Mouse (Mus musculus): Measurements from ENCODE around the gene Ano2. TPM values are rescaled to one million over a fixed set of nuclear protein-coding genes. Genes with fewer than 3 reads are reported as not detected.

Ano2 gene
- polyA plus RNA-seq, 1 experiment, result 0.66 TPM

GRCm38 (mm10) chr6:125737511-125738285 is 47.5 kb downstream of the Ano2 start:
- H3K36me3 ChIP-seq (ENCODE audit: control insufficient read depth, insufficient read depth, low read length), result no peaks in the 10 kb centered on the region
- H3K4me1 ChIP-seq (ENCODE audit: control insufficient read depth, insufficient read depth, insufficient read length, low read length), result no peaks in the 10 kb centered on the region
- no peak overlapping the region for H3K27ac ChIP-seq (ENCODE audit: insufficient read depth, low read depth, low read length)
- no peaks in the 10 kb centered on the region for H3K27me3 ChIP-seq (ENCODE audit: control insufficient read depth, insufficient read depth, low read length)
- 49% methylated on average over 11 of the region's 11 CpGs for WGBS
- TF ChIP-seq POLR2A (IDR thresholded peaks at IDR 0.05; ENCODE audit: low read depth, low read length) (no peak), CTCF (IDR thresholded peaks at IDR 0.05; ENCODE audit: extremely low read depth, insufficient read length, insufficient replicate concordance, low read depth, low read length) (no peak)
- no peak overlapping the region for H3K4me3 ChIP-seq (ENCODE audit: low read depth, low read length)

GRCm38 (mm10) chr6:125743203-125744100 is 53.2 kb downstream of the Ano2 start:
- Histone ChIP-seq H3K27me3 (ENCODE audit: control insufficient read depth, insufficient read depth, low read length) (no peaks in the 10 kb centered on the region), H3K27ac (ENCODE audit: insufficient read depth, low read depth, low read length) (no peak overlapping the region), H3K4me3 (ENCODE audit: low read depth, low read length) (no peak overlapping the region), H3K36me3 (ENCODE audit: control insufficient read depth, insufficient read depth, low read length) (no peaks in the 10 kb centered on the region), H3K4me1 (ENCODE audit: control insufficient read depth, insufficient read depth, insufficient read length, low read length) (no peaks in the 10 kb centered on the region)
- TF ChIP-seq CTCF (IDR thresholded peaks at IDR 0.05; ENCODE audit: extremely low read depth, insufficient read length, insufficient replicate concordance, low read depth, low read length), result 0 out of 2 replicates have a peak, but pooled peaks have one; percentile 4
- no peak for TF ChIP-seq POLR2A (IDR thresholded peaks at IDR 0.05; ENCODE audit: low read depth, low read length)
- 84% methylated on average over 10 of the region's 10 CpGs for WGBS

- Histone ChIP-seq H3K27me3 (ENCODE audit: control insufficient read depth, insufficient read depth, low read length) (no peaks in the 10 kb centered on the region), H3K27ac (ENCODE audit: insufficient read depth, low read depth, low read length) (no peak overlapping the region), H3K36me3 (ENCODE audit: control insufficient read depth, insufficient read depth, low read length) (no peaks in the 10 kb centered on the region), H3K4me3 (ENCODE audit: low read depth, low read length) (no peak overlapping the region), H3K4me1 (ENCODE audit: control insufficient read depth, insufficient read depth, insufficient read length, low read length) (no peaks in the 10 kb centered on the region)
- no peak for TF ChIP-seq CTCF (IDR thresholded peaks at IDR 0.05; ENCODE audit: extremely low read depth, insufficient read length, insufficient replicate concordance, low read depth, low read length)
- TF ChIP-seq POLR2A (IDR thresholded peaks at IDR 0.05; ENCODE audit: low read depth, low read length), result no peak
- WGBS, result 45% methylated on average over 10 of the region's 10 CpGs
Measured at GRCm38 (mm10) chr6:125747322-125747930, 57.2 kb downstream of the Ano2 start.

- no peak overlapping the region for H3K4me3 ChIP-seq (ENCODE audit: low read depth, low read length)
- WGBS, result 68% methylated on average over 3 of the region's 3 CpGs
- no peak for TF ChIP-seq POLR2A (IDR thresholded peaks at IDR 0.05; ENCODE audit: low read depth, low read length)
- TF ChIP-seq CTCF (IDR thresholded peaks at IDR 0.05; ENCODE audit: extremely low read depth, insufficient read length, insufficient replicate concordance, low read depth, low read length), result no peak
Measured at GRCm38 (mm10) chr6:125748646-125749045, 58.4 kb downstream of the Ano2 start.

GRCm38 (mm10) chr6:125762851-125763519 is 72.8 kb downstream of the Ano2 start:
- TF ChIP-seq POLR2A (IDR thresholded peaks at IDR 0.05; ENCODE audit: low read depth, low read length), result no peak
- no peak for TF ChIP-seq CTCF (IDR thresholded peaks at IDR 0.05; ENCODE audit: extremely low read depth, insufficient read length, insufficient replicate concordance, low read depth, low read length)
- H3K4me3 ChIP-seq (ENCODE audit: low read depth, low read length), result no peak overlapping the region

More at GRCm38 (mm10) chr6:125748646-125749045, 58.4 kb downstream of the Ano2 start:
- Histone ChIP-seq H3K4me1 (ENCODE audit: control insufficient read depth, insufficient read depth, insufficient read length, low read length) (no peaks in the 10 kb centered on the region), H3K27me3 (ENCODE audit: control insufficient read depth, insufficient read depth, low read length) (no peaks in the 10 kb centered on the region), H3K27ac (ENCODE audit: insufficient read depth, low read depth, low read length) (no peak overlapping the region), H3K36me3 (ENCODE audit: control insufficient read depth, insufficient read depth, low read length) (no peaks in the 10 kb centered on the region)

GRCm38 (mm10) chr6:125773256-125773655 is 83.0 kb downstream of the Ano2 start:
- Histone ChIP-seq H3K27ac (ENCODE audit: insufficient read depth, low read depth, low read length) (no peak overlapping the region), H3K4me1 (ENCODE audit: control insufficient read depth, insufficient read depth, insufficient read length, low read length) (no peaks in the 10 kb centered on the region), H3K27me3 (ENCODE audit: control insufficient read depth, insufficient read depth, low read length) (no peaks in the 10 kb centered on the region), H3K36me3 (ENCODE audit: control insufficient read depth, insufficient read depth, low read length) (no peaks in the 10 kb centered on the region), H3K4me3 (ENCODE audit: low read depth, low read length) (no peak overlapping the region)
- no peak for TF ChIP-seq POLR2A (IDR thresholded peaks at IDR 0.05; ENCODE audit: low read depth, low read length)
- TF ChIP-seq CTCF (IDR thresholded peaks at IDR 0.05; ENCODE audit: extremely low read depth, insufficient read length, insufficient replicate concordance, low read depth, low read length), result no peak
- WGBS, result 51% methylated on average over 5 of the region's 5 CpGs

More at GRCm38 (mm10) chr6:125762851-125763519, 72.8 kb downstream of the Ano2 start:
- no peaks in the 10 kb centered on the region for H3K36me3 ChIP-seq (ENCODE audit: control insufficient read depth, insufficient read depth, low read length)
- no peaks in the 10 kb centered on the region for H3K27me3 ChIP-seq (ENCODE audit: control insufficient read depth, insufficient read depth, low read length)
- 70% methylated on average over 11 of the region's 11 CpGs for WGBS
- no peaks in the 10 kb centered on the region for H3K4me1 ChIP-seq (ENCODE audit: control insufficient read depth, insufficient read depth, insufficient read length, low read length)
- H3K27ac ChIP-seq (ENCODE audit: insufficient read depth, low read depth, low read length), result no peak overlapping the region
